9 mouse cellular contexts compared by ENCODE assay signal in genomic region chr1:124044925-124045640, GRCm38 (mm10). TPM values are rescaled to one million over a fixed set of nuclear protein-coding genes. Genes with fewer than 3 reads are reported as not detected.
DNase-seq lines count a peak whose midpoint lies in the region; ATAC-seq and TF ChIP-seq lines count a peak whose summit lies in the region.
"Had no signal": no experiment of that assay in that cellular context is flagged by ENCODE, and none has a peak within 500 bp of the region (broad histone marks: within the 10 kb centered on the region; RNA-seq: fewer than 3 reads in every experiment).

TSS of gene Dpp10 (minus strand) at chr1:124045559.

- H3K4me1 ChIP-seq in kidney, embryonic 14.5 days (ENCODE audit: control insufficient read depth, insufficient read depth, low read length): no peaks in the 10 kb centered on the region
- peaks cover 4% of the 10 kb centered on the region; the same call in 1 of the 2 replicates for H3K4me1 ChIP-seq in cerebellum, adult 2 months (ENCODE audit: control insufficient read depth, insufficient read depth, low read length)
- no peaks in the 10 kb centered on the region for H3K4me1 ChIP-seq in limb, embryonic 11.5 days (ENCODE audit: control insufficient read depth, insufficient read depth, low read length)

- H3K27ac ChIP-seq in kidney, embryonic 14.5 days (ENCODE audit: low read depth, low read length): no peak within 1 kb of the TSS
- peak within 1 kb of the TSS; percentile 44 for H3K27ac ChIP-seq in cerebellum, adult 2 months (ENCODE audit: insufficient read depth, low read length)
- H3K27ac ChIP-seq in limb, embryonic 11.5 days (replicated peaks; ENCODE audit: low read depth, low read length): no peak within 1 kb of the TSS

- peak; percentile 47 for ATAC-seq in kidney, embryonic 14.5 days (ENCODE audit: low FRiP score, low TSS enrichment)
- ATAC-seq in frontal cortex, adult (ENCODE audit: low TSS enrichment): peak; percentile 45
- ATAC-seq in limb, embryonic 11.5 days (ENCODE audit: insufficient number of reproducible peaks, low FRiP score, low TSS enrichment, low read depth): no peak; the same call in 1 of the 2 replicates
- no peak for ATAC-seq in erythroid progenitor cell, adult 5-6 weeks (replicated peaks; ENCODE audit: low FRiP score, poor library complexity, severe bottlenecking)

- H3K9me3 ChIP-seq in kidney, embryonic 14.5 days (ENCODE audit: control insufficient read depth, low read length): no peaks in the 10 kb centered on the region
- no peaks in the 10 kb centered on the region for H3K9me3 ChIP-seq in limb, embryonic 11.5 days (ENCODE audit: control insufficient read depth, low read length)

- H3K36me3 ChIP-seq in kidney, embryonic 14.5 days (ENCODE audit: control insufficient read depth, insufficient read depth, low read length): no peaks in the 10 kb centered on the region
- H3K36me3 ChIP-seq in limb, embryonic 11.5 days (ENCODE audit: control insufficient read depth, insufficient read depth, low read length): no peaks in the 10 kb centered on the region

- no peak for DNase-seq in kidney, adult 8-10 months
- DNase-seq in cerebellum, adult 2 months: peak; percentile 64 to 71
- DNase-seq in limb, embryonic 11.5 days (ENCODE audit: low spot score): peak; percentile 44
- DNase-seq in retina, postnatal 1 day: peak; percentile 66
- no peak for DNase-seq in adrenal gland, adult 8-10 months

- H3K9ac ChIP-seq in kidney, embryonic 14.5 days (ENCODE audit: low read depth, low read length): peak within 1 kb of the TSS; percentile 42
- H3K9ac ChIP-seq in limb, embryonic 11.5 days (ENCODE audit: low read length): 0 out of 2 replicates have a peak within 1 kb of the TSS, but pooled peaks have one; percentile 12

- no peak for TF ChIP-seq CTCF in cerebellum, adult 2 months (IDR thresholded peaks at IDR 0.05; ENCODE audit: borderline replicate concordance, insufficient read depth, low read depth, low read length)

- H3K27me3 ChIP-seq in kidney, embryonic 14.5 days (ENCODE audit: control insufficient read depth, insufficient read depth, low read length): peaks cover 42% of the 10 kb centered on the region
- H3K27me3 ChIP-seq in cerebellum, adult 2 months (ENCODE audit: control insufficient read depth, insufficient read depth, low read length): no peaks in the 10 kb centered on the region
- H3K27me3 ChIP-seq in limb, embryonic 11.5 days (ENCODE audit: control insufficient read depth, insufficient read depth, low read length): peaks cover 36% of the 10 kb centered on the region

- 1% methylated on average over 32 of the region's 38 CpGs for WGBS in kidney, embryonic 14.5 days
- under 1% methylated on average over 35 of the region's 38 CpGs for WGBS in cerebellum, adult 2 months
- WGBS in limb, embryonic 11.5 days: 2% methylated on average over 33 of the region's 38 CpGs

- TF ChIP-seq POLR2A in cerebellum, adult 2 months (IDR thresholded peaks at IDR 0.05; ENCODE audit: borderline replicate concordance, insufficient read depth, low read length): peak; percentile 28; the same call in 1 of the 2 replicates

- H3K4me3 ChIP-seq in kidney, embryonic 14.5 days (ENCODE audit: low read length): peak within 1 kb of the TSS; percentile 53
- peak within 1 kb of the TSS; percentile 68 for H3K4me3 ChIP-seq in cerebellum, adult 2 months (replicated peaks; ENCODE audit: insufficient read depth, low read depth, low read length)
- peak within 1 kb of the TSS; percentile 37 for H3K4me3 ChIP-seq in limb, embryonic 11.5 days (ENCODE audit: low read depth, low read length)

- peak within 1 kb of the TSS; percentile 94 for H3K4me2 ChIP-seq in kidney, embryonic 14.5 days (replicated peaks; ENCODE audit: low read depth, low read length)
- peak within 1 kb of the TSS; percentile 86 for H3K4me2 ChIP-seq in limb, embryonic 11.5 days (ENCODE audit: low read depth, severe bottlenecking)

RNA-seq across cellular contexts. Expression of gene Dpp10, which starts in this region (rescaled TPM):
- polyA plus RNA-seq in kidney, embryonic 14.5 days (2014; fragmentation: Nextera tagmentation; extraction: Ambion mirVana): 0.91 and 1.0 TPM in 2 replicates
- 51.7 and 60.5 TPM in 2 replicates for polyA plus RNA-seq in cerebellum, adult 2 months (2012; rRNA removed)
- polyA plus RNA-seq in limb, embryonic 11.5 days (2014; fragmentation: Nextera tagmentation; extraction: Ambion mirVana): 0.03 and 0.11 TPM in 2 replicates
- not detected in 2 replicates for total RNA-seq in erythroid progenitor cell, adult 5-6 weeks (2015; ENCODE audit: low replicate concordance)
- 0.13 TPM in 1 of 2 replicates, not detected in the other for total RNA-seq in erythroid progenitor cell, adult 5-6 weeks (2017; ENCODE audit: low replicate concordance)
- under 1 TPM; 0.27 to 0.58 (median 0.33) TPM for total RNA-seq in adrenal gland, adult 8-10 months (2022)
- total RNA-seq: MEL had no signal

Comparison
In these comparisons a context has a peak if more than half of its experiments do, and no peak if none do; other contexts are left out.
1. RNA of gene Dpp10 (polyA plus RNA-seq): 51.7 to 60.5 TPM in cerebellum, adult 2 months; 0.91 to 1.0 TPM in kidney, embryonic 14.5 days and 0.03 to 0.11 TPM in limb, embryonic 11.5 days; every median in the first group is over 10 times any median in the second.
2. Peak in DNase-seq, H3K4me3 ChIP-seq, H3K9ac ChIP-seq and H3K4me2 ChIP-seq in limb, embryonic 11.5 days; RNA of the gene not detected or under 1 TPM.
3. ATAC-seq: peak in kidney, embryonic 14.5 days (single experiment) and frontal cortex, adult (single experiment); none in limb, embryonic 11.5 days (single experiment) and erythroid progenitor cell, adult 5-6 weeks (single experiment).
4. DNase-seq: peak in cerebellum, adult 2 months (2 of 2) and retina, postnatal 1 day (single experiment); none in kidney, adult 8-10 months (0 of 2) and adrenal gland, adult 8-10 months (single experiment).
5. Peak in every context shown above with its lines, with median percentiles within 50 percentile points of each other: H3K4me3 ChIP-seq.